30 mouse cellular contexts compared by ENCODE assay signal in genomic region chr7:56203286-56203685, GRCm38 (mm10). TPM values are rescaled to one million over a fixed set of nuclear protein-coding genes. Genes with fewer than 3 reads are reported as not detected.
DNase-seq lines count a peak whose midpoint lies in the region; ATAC-seq and TF ChIP-seq lines count a peak whose summit lies in the region.
"Had no signal": no experiment of that assay in that cellular context is flagged by ENCODE, and none has a peak within 500 bp of the region (broad histone marks: within the 10 kb centered on the region; RNA-seq: fewer than 3 reads in every experiment).

No protein-coding gene starts in this region.

- TF ChIP-seq CTCF in testis, adult 2 months (IDR thresholded peaks at IDR 0.05; ENCODE audit: control insufficient read depth, insufficient read depth, insufficient replicate concordance, low read depth, low read length), result no peak

- no peak overlapping the region for H3K9ac ChIP-seq in forebrain, embryonic 16.5 days (replicated peaks; ENCODE audit: low read depth, low read length)
- H3K9ac ChIP-seq: embryonic facial prominence, embryonic 13.5 days; embryonic facial prominence, embryonic 15.5 days; forebrain, embryonic 12.5 days; forebrain, postnatal 0 days had no signal

- H3K27me3 ChIP-seq in testis, adult 2 months (ENCODE audit: control insufficient read depth, insufficient read depth, low read length), result no peaks in the 10 kb centered on the region
- H3K27me3 ChIP-seq in forebrain, embryonic 16.5 days (replicated peaks; ENCODE audit: control insufficient read depth, insufficient read depth, low read length), result no peaks in the 10 kb centered on the region
- H3K27me3 ChIP-seq: CH12.LX; embryonic facial prominence, embryonic 13.5 days; embryonic facial prominence, embryonic 15.5 days; forebrain, embryonic 12.5 days; Patski had no signal

- no peak overlapping the region for H3K27ac ChIP-seq in testis, adult 2 months (ENCODE audit: control insufficient read depth, insufficient read depth, low read depth, low read length)
- no peak overlapping the region for H3K27ac ChIP-seq in forebrain, embryonic 16.5 days (ENCODE audit: low read length)
- H3K27ac ChIP-seq: embryonic facial prominence, embryonic 13.5 days; embryonic facial prominence, embryonic 15.5 days; forebrain, embryonic 10.5 days; forebrain, embryonic 12.5 days had no signal

- H3K36me3 ChIP-seq in testis, adult 2 months (ENCODE audit: control insufficient read depth, insufficient read depth, low read length), result peaks cover 5% of the 10 kb centered on the region
- peaks cover 43% of the 10 kb centered on the region for H3K36me3 ChIP-seq in forebrain, embryonic 16.5 days (ENCODE audit: control insufficient read depth, insufficient read depth)

- H3K9me3 ChIP-seq in forebrain, embryonic 16.5 days (ENCODE audit: control insufficient read depth, low read length), result no peaks in the 10 kb centered on the region
- H3K9me3 ChIP-seq: embryonic facial prominence, embryonic 13.5 days; embryonic facial prominence, embryonic 15.5 days; forebrain, embryonic 10.5 days; forebrain, embryonic 12.5 days; G1E had no signal

- peak; percentile 23 for ATAC-seq in megakaryocyte progenitor cell, adult 5-6 weeks (replicated peaks; ENCODE audit: poor library complexity)
- ATAC-seq in forebrain, embryonic 16.5 days, result no peak
- ATAC-seq: activated CD4-positive, CD25-positive, alpha-beta regulatory T cell, adult 4 months; CD4-positive, CD25-positive, alpha-beta regulatory T cell, adult 4 months; forebrain, embryonic 14.5 days; forebrain, postnatal 0 days; Patski had no signal

- H3K4me1 ChIP-seq in testis, adult 2 months (ENCODE audit: control insufficient read depth, insufficient read depth, low read length), result no peaks in the 10 kb centered on the region
- H3K4me1 ChIP-seq in forebrain, embryonic 16.5 days (replicated peaks; ENCODE audit: control insufficient read depth, insufficient read depth, low read length), result no peaks in the 10 kb centered on the region
- H3K4me1 ChIP-seq: embryonic facial prominence, embryonic 15.5 days; forebrain, embryonic 12.5 days had no signal

- peak; percentile 74 for DNase-seq in heart, adult 11 months
- no peak for DNase-seq in heart, adult 8-10 months (ENCODE audit: low spot score)
- DNase-seq in testis, postnatal 10 days (ENCODE audit: low spot score), result no peak
- DNase-seq: adrenal gland, adult 2 months; adrenal gland, postnatal 10 days; adrenal gland, postnatal 25 days; B cell, adult 2 months; cerebellum, adult 11 months; cerebellum, adult 18-20 months; cerebellum, adult 8-10 months; cerebellum, adult 9-11 months; cerebellum, postnatal 14 days; cerebellum, postnatal 36 days; embryo, embryonic 11 days; forebrain, postnatal 0 days had no signal

- no peak overlapping the region for H3K4me2 ChIP-seq in forebrain, embryonic 16.5 days (ENCODE audit: low read length)
- H3K4me2 ChIP-seq: embryonic facial prominence, embryonic 13.5 days; embryonic facial prominence, embryonic 15.5 days; forebrain, embryonic 12.5 days had no signal

- H3K4me3 ChIP-seq in testis, adult 2 months (ENCODE audit: control insufficient read depth, low read depth, low read length), result peak overlapping the region; percentile 61
- H3K4me3 ChIP-seq in forebrain, embryonic 16.5 days (replicated peaks; ENCODE audit: low read length), result no peak overlapping the region
- H3K4me3 ChIP-seq: embryonic facial prominence, embryonic 13.5 days; embryonic facial prominence, embryonic 15.5 days; erythroblast, embryonic 14.5 days; forebrain, embryonic 10.5 days; forebrain, embryonic 12.5 days had no signal

- TF ChIP-seq POLR2A in testis, adult 2 months (IDR thresholded peaks at IDR 0.05; ENCODE audit: control insufficient read depth, low read depth, low read length), result no peak

- 100% methylated on average over 2 of the region's 2 CpGs for WGBS in forebrain, embryonic 16.5 days

RNA-seq across cellular contexts. Expression of gene Oca2, which starts 36.3 kb away (rescaled TPM):
- not detected for total RNA-seq in heart, adult 8-10 months (2022)
- polyA plus RNA-seq in testis, adult 2 months (2012; rRNA removed), result 1.9 and 2.8 TPM in 2 replicates
- total RNA-seq in megakaryocyte progenitor cell, adult 5-6 weeks (2015), result not detected in 2 replicates
- not detected in 2 replicates for total RNA-seq in megakaryocyte progenitor cell, adult 5-6 weeks (2017)
- polyA plus RNA-seq in forebrain, embryonic 16.5 days (2015; fragmentation: Nextera tagmentation; extraction: Ambion mirVana), result 0.51 and 1.1 TPM in 2 replicates
- total RNA-seq: common myeloid progenitor, adult 5-6 weeks; G1E had no signal
- polyA plus RNA-seq: activated CD4-positive, CD25-positive, alpha-beta regulatory T cell, adult 4 months; CD4-positive, CD25-positive, alpha-beta regulatory T cell, adult 4 months; embryonic facial prominence, embryonic 13.5 days; erythroblast, embryonic 14.5 days; G1E; Patski had no signal
